Mouse (Mus musculus): ENCODE measurements around the gene H3f3a.

DNA sequence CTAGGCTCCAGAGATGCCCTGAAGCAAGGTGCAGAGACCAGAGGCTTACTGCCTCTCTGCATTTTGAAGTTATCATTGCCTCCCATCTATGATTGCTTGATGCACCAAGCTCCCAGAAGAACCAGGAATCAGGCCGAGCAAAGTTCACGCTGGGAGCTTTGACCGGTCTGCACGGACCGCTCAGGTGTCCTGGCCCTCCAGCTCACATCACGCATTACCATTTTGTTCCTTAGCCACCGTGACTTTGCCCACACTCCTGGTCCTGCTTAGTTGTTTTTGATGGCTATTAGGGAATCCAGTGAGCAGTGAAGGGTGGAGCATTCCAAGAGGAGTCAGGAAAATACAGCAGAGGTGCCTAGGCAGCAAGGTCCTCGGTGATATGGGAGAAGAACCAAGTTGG is 33.5 kb downstream of the H3f3a start:
- TF ChIP-seq CTCF (IDR thresholded peaks at IDR 0.05) (no peak), EP300 (IDR thresholded peaks at IDR 0.05) (no peak)

Measured in lung, postnatal 0 days (tissue).